Mouse (Mus musculus): ENCODE measurements at regions not wholly inside any gene's neighbourhood (a gene's known extent, or its start where the extent isn't known, plus 50 kb on each side); places are given as distances from the start of the nearest gene placed in this dataset.

- DNase-seq (ENCODE audit: low read depth, low spot score) (no peak), ATAC-seq (no peak)
- in situ Hi-C loops (cut with MboI; ENCODE audit: low pct_unique_long_range_greater_than_20kb): no loop called here
- ChIA-PET POLR2A (no interaction called here), CTCF (interaction anchor here (1.4 kb wide), 2 partner anchors 7 to 60 kb away, joined by 3 to 4 read pairs; no protein-coding TSS in a partner anchor)
- no peaks in the 10 kb centered on the region for H3K27me3 ChIP-seq
- TF ChIP-seq CTCF (IDR thresholded peaks at IDR 0.05): no peak
Observed at GRCm38 (mm10) chr3:79996803-79997202, 112.5 kb downstream of the Fam198b start.

- in situ Hi-C loops (cut with MboI; ENCODE audit: low pct_unique_long_range_greater_than_20kb): no loop called here
- CTCF ChIA-PET: interaction anchor here (1.2 to 1.8 kb wide), 6 partner anchors 18 to 119 kb away, joined by 3 to 6 read pairs (median 4); no protein-coding TSS in a partner anchor
- ATAC-seq: no peak
Observed at GRCm38 (mm10) chr3:80002335-80002734, 118.0 kb downstream of the Fam198b start.

GRCm38 (mm10) chr3:80003300-80004090, 119.2 kb downstream of the Fam198b start:
- DNase-seq (ENCODE audit: low read depth, low spot score) (no peak), ATAC-seq (peak; percentile 45)
- in situ Hi-C loops (cut with MboI; ENCODE audit: low pct_unique_long_range_greater_than_20kb): no loop called here
- POLR2A ChIA-PET: no interaction called here
- CTCF ChIA-PET: interaction anchor here (1.3 to 1.8 kb wide), 3 partner anchors 8 to 20 kb away, joined by 4 to 6 read pairs (median 5); no protein-coding TSS in a partner anchor
- TF ChIP-seq CTCF (IDR thresholded peaks at IDR 0.05): no peak
- no peaks in the 10 kb centered on the region for H3K27me3 ChIP-seq

More at GRCm38 (mm10) chr3:80002335-80002734, 118.0 kb downstream of the Fam198b start:
- no peak for DNase-seq (ENCODE audit: low read depth, low spot score)
- POLR2A ChIA-PET: interaction anchor here (0.7 kb wide), 1 partner anchor 13 kb away, joined by 4 read pairs; no protein-coding TSS in a partner anchor
- no peaks in the 10 kb centered on the region for H3K27me3 ChIP-seq
- TF ChIP-seq CTCF (IDR thresholded peaks at IDR 0.05): no peak

GRCm38 (mm10) chr3:80004556-80004955, 120.2 kb downstream of the Fam198b start:
- no peak for TF ChIP-seq CTCF (IDR thresholded peaks at IDR 0.05)
- DNase-seq (ENCODE audit: low read depth, low spot score) (no peak), ATAC-seq (no peak)
- POLR2A ChIA-PET: no interaction called here
- CTCF ChIA-PET: interaction anchor here (1.4 kb wide), 1 partner anchor 9 kb away, joined by 4 read pairs; no protein-coding TSS in a partner anchor
- no peaks in the 10 kb centered on the region for H3K27me3 ChIP-seq
- in situ Hi-C loops (cut with MboI; ENCODE audit: low pct_unique_long_range_greater_than_20kb): no loop called here

- POLR2A ChIA-PET: no interaction called here
- CTCF ChIA-PET: interaction anchor here (1.4 kb wide), 1 partner anchor 9 kb away, joined by 4 read pairs; no protein-coding TSS in a partner anchor
- no peak for TF ChIP-seq CTCF (IDR thresholded peaks at IDR 0.05)
- no peak for DNase-seq (ENCODE audit: low read depth, low spot score)
- H3K27me3 ChIP-seq: no peaks in the 10 kb centered on the region
- in situ Hi-C loops (cut with MboI; ENCODE audit: low pct_unique_long_range_greater_than_20kb): no loop called here
- no peak for ATAC-seq
Observed at GRCm38 (mm10) chr3:80004966-80005365, 120.6 kb downstream of the Fam198b start.

DNA sequence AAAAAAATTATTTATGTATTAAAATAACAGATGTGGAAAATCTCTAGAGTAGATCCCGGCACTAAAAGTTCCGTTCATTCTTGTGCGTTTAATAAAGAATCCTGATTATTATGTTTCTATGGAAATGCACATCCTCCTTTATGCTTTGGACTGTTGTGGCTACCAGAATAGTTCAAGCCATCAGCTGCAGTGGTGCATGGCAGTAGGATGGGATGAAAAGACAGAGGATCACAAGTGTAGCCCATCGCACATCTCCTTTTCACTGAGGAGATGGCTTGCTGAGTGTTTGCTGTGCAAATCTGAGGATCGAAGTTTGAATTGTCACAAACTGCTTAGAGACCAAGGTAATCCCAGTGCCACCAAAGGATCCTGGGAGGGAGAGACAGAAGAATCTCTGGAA, 121.0 kb downstream of the Fam198b start:
- ATAC-seq (no peak), DNase-seq (ENCODE audit: low read depth, low spot score) (no peak)
- no peaks in the 10 kb centered on the region for H3K27me3 ChIP-seq
- in situ Hi-C loops (cut with MboI; ENCODE audit: low pct_unique_long_range_greater_than_20kb): no loop called here
- CTCF ChIA-PET: no interaction called here
- POLR2A ChIA-PET: no interaction called here
- no peak for TF ChIP-seq CTCF (IDR thresholded peaks at IDR 0.05)

GRCm38 (mm10) chr3:80006263-80006662, 121.9 kb downstream of the Fam198b start:
- no peaks in the 10 kb centered on the region for H3K27me3 ChIP-seq
- no peak for TF ChIP-seq CTCF (IDR thresholded peaks at IDR 0.05)
- ATAC-seq (no peak), DNase-seq (ENCODE audit: low read depth, low spot score) (no peak)
- in situ Hi-C loops (cut with MboI; ENCODE audit: low pct_unique_long_range_greater_than_20kb): no loop called here
- ChIA-PET CTCF (interaction anchor here (0.9 to 1.0 kb wide), 3 partner anchors 12 to 35 kb away, joined by 3 read pairs; no protein-coding TSS in a partner anchor), POLR2A (no interaction called here)

DNA sequence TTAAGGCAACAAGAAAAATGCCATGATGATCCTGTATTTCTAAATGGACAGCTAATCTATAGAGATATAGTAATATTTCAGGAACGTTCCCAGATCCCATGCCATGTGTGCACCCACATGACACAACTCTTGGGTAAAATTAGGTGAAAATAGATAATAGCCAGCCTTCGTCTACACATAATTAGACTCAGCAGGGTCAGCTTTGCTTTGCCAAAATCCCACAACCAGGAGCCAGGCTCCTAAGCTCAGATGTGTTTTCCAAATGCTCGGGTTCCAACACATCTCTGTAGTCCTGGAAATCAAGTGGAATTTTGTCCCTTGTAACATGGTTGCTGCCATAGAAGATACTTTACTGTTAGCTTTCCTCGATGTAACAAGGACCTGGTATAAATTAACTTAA, 122.7 kb downstream of the Fam198b start:
- H3K27me3 ChIP-seq: no peaks in the 10 kb centered on the region
- ChIA-PET CTCF (interaction anchor here (1.0 to 1.1 kb wide), 3 partner anchors 11 to 21 kb away, joined by 3 to 4 read pairs (median 3); no protein-coding TSS in a partner anchor), POLR2A (no interaction called here)
- ATAC-seq: no peak
- no peak for TF ChIP-seq CTCF (IDR thresholded peaks at IDR 0.05)
- in situ Hi-C loops (cut with MboI; ENCODE audit: low pct_unique_long_range_greater_than_20kb): no loop called here
- no peak for DNase-seq (ENCODE audit: low read depth, low spot score)

GRCm38 (mm10) chr3:80009275-80009674, 124.9 kb downstream of the Fam198b start:
- ATAC-seq (no peak), DNase-seq (ENCODE audit: low read depth, low spot score) (no peak)
- no peaks in the 10 kb centered on the region for H3K27me3 ChIP-seq
- ChIA-PET POLR2A (no interaction called here), CTCF (interaction anchor here (1.0 kb wide), 1 partner anchor 24 kb away, joined by 3 read pairs; no protein-coding TSS in a partner anchor)
- in situ Hi-C loops (cut with MboI; ENCODE audit: low pct_unique_long_range_greater_than_20kb): no loop called here
- TF ChIP-seq CTCF (IDR thresholded peaks at IDR 0.05): no peak

DNA sequence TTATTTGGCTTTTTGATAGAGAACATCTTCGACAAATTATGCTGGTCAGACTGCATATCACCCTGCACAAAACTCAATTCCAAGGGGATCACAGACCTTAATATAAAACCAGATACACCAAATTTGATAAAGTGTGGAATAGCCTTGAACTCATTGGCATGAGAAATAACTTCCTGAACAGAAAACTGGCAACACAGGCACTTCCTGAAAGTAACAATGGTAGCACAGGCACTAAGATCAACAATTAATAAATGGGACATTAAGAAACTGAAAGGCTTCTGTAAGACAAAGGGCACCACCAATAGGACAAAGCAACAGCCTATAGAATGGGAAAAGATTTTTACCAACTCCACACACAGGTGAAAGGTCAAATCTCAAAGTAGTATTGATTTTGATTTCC, 141.5 kb downstream of the Fam198b start:
- TF ChIP-seq CTCF (IDR thresholded peaks at IDR 0.05): no peak
- ATAC-seq (no peak), DNase-seq (ENCODE audit: low read depth, low spot score) (no peak)
- H3K27me3 ChIP-seq: no peaks in the 10 kb centered on the region
- CTCF ChIA-PET: no interaction called here
- in situ Hi-C loops (cut with MboI; ENCODE audit: low pct_unique_long_range_greater_than_20kb): no loop called here
- POLR2A ChIA-PET: no interaction called here

DNA sequence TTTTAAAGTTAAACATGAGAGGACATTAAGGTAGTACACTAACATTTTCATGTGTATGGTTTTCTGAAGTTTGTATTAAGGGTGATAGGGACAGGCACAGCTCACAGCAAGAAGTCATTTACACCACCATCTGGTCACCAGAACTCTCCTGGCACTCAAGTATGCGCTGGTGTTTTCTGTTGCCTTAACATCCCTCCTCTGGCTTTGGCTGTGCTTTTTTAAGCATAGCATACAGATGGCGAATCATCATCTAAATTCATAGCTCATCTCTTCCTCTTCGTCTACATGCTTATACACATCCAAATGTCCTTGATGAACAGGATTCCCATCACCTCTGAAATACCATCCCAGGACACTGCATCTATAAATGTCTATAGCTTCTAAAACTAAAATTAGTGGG, 148.7 kb downstream of the Fam198b start:
- ATAC-seq: no peak
- ChIA-PET CTCF (interaction anchor here (0.8 to 1.2 kb wide), 2 partner anchors 16 to 24 kb away, joined by 3 to 6 read pairs; no protein-coding TSS in a partner anchor), POLR2A (no interaction called here)
- no peak for TF ChIP-seq CTCF (IDR thresholded peaks at IDR 0.05)
- no peak for DNase-seq (ENCODE audit: low read depth, low spot score)
- in situ Hi-C loops (cut with MboI; ENCODE audit: low pct_unique_long_range_greater_than_20kb): no loop called here
- H3K27me3 ChIP-seq: no peaks in the 10 kb centered on the region
